Mouse (Mus musculus): Measurements from ENCODE around the gene Metrnl.
A peak's percentile ranks its signal among the peaks of the same experiment; 100 is the strongest.

The Metrnl gene

GRCm38 (mm10) chr11:121685491-121686001 lies 15.8 kb upstream of the Metrnl start:
- no peak for DNase-seq (ENCODE audit: low spot score in 2 of 2)

- no peak for DNase-seq (ENCODE audit: low spot score in 2 of 2)
Observed at GRCm38 (mm10) chr11:121686091-121686490, 15.3 kb upstream of the Metrnl start.

- no peak for DNase-seq (ENCODE audit: low spot score in 2 of 2)
Observed at GRCm38 (mm10) chr11:121686674-121687073, 14.7 kb upstream of the Metrnl start.

DNA sequence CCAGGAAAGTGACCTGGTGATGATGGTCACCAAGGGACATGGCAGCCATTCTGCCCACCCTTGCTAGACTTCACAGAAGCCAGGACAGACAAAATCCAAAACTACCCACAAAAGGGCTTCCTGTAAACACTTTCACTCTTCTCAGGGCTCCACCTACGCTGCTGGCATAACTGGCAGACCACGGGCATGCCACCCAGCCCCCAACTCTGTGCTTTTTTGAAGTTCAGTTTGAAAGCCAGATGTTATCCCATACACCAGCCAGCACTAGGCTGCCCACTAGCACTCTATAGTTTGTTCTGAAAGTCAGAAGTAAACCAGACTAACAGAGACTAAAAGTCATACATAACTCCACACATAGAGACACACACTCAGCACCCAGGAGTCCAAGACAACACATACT lies 13.3 kb upstream of the Metrnl start:
- no peak for DNase-seq (ENCODE audit: low spot score in 2 of 2)

GRCm38 (mm10) chr11:121695304-121696064 lies 5.9 kb upstream of the Metrnl start:
- DNase-seq (ENCODE audit: low spot score in 2 of 2) = no peak

GRCm38 (mm10) chr11:121697271-121697670 lies 4.1 kb upstream of the Metrnl start:
- no peak for DNase-seq (ENCODE audit: low spot score in 2 of 2)

- DNase-seq (ENCODE audit: low spot score in 2 of 2) = no peak
Observed at GRCm38 (mm10) chr11:121698381-121698955, 2.9 kb upstream of the Metrnl start.

DNA sequence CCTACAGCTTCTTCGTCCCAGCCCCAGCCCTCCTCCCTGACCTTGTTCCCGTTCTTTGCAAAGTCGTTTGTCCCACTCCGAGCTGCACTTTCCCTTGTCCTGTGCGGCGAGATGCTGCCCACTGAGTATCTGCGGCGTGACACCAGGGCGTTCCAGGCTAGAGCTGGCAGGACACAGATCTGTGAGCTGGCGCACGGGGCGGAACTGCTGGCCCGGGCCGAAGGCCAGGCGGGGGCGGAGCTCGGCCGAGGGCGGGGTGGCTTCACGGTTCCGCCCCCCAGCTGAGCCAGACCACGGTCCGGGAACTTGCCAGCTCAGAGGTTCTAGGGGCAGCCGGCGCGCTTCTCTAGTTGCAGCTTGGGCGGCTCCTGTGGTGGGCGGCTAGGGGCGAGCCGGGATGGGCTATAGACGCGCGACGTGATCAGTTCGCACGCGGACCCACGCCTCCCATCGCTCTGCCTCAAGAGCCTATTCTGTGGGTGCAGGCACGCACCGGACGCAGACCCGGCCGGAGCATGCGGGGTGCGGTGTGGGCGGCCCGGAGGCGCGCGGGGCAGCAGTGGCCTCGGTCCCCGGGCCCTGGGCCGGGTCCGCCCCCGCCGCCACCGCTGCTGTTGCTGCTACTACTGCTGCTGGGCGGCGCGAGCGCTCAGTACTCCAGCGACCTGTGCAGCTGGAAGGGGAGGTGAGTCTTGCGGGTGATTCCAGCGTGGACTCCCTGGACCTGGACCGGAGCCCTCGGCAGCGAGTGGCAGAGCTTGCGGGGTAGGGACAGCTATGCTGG lies 959 bp downstream of the Metrnl start:
- peak; percentile 62 to 82 for DNase-seq (ENCODE audit: low spot score in 2 of 2)

DNA sequence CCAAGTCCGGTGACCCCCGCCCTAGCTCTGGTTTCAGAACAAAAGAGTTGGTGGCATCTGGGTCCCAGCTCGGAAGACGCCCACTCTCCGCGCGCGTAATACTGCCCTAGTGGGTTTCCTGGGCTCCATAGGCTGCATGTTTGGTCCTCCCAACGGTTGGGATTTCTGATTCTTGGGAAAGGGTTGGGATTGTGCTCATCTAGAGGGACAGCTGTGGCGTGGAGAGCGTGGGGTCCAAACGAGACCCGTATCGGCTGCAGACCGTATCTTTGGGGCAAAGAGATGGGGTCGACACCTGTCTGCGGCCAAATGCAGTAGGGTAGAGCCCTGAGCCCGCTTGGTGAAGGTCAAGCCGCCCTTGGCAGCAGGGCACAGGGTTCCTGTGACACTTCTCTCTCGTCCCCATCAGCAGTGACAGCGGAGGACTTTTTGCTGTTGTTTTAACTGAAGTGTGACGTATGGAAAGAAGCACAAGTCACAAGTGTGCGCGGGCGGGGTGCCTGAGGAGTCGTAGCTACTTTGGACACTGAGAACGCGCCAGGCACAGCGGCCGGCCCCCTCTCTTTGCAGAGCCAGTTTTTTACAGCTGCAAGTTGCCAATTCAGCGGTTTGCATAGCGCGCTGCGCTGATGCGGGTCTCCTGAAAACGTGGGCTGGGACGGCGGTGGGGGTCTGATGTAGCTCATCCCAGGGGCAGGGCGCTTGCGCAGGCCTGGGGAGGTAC lies 1.7 kb downstream of the Metrnl start:
- DNase-seq (ENCODE audit: low spot score in 2 of 2) = peak in 1 of 2 experiments; percentile 53

DNA sequence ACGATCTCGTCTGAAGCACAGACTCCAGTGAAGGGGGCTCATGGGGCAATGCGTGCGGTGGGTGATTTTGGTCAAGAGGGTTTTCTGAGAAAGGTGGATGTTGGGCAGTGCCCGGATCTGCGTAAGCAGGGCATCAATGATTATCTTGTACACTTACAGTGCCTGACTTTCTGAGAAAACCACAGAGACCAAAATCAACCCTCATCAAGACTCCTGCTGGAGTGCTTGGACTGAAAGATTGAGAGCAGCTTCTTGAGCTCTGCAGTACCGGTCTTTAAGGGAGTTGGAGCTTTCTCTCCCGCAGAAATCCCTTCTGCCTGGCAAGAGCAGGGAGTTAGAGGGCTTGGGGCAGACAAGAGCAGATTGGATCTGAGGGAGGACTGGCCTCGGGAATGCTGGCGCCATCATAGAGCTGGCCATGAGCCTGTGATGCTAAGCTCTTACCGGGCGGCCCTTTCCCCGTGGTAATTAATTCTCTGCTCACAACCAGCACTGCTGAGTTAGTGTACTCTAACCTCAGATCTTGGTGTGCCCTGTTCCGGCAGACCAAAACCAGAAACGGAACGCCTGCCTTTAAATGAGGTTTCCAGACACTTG lies 2.4 kb downstream of the Metrnl start:
- DNase-seq (ENCODE audit: low spot score in 2 of 2) = no peak

DNA sequence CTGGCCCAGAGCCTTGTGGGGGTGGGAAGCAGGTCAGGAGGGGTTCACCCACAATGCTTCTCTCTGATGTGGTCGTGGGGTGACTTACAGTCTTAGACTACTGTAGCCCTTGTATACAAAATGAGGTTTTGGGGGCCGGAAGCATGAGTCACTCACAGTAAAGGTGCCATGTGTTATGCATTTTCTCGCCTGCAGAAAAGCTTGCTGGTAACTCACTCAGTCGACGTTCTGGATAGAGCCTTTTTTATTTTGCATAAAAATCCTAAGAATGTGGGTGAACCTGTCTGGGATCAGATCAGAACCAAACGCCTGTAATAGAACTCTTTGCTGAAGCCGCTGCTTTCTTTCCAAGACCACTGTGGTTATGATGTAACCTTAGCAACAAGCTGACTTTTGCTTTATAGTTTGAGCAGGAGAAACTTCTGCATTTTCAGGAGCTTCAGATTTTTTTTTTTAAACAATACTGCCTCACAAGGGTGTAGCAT lies 5.2 kb downstream of the Metrnl start:
- peak in 1 of 2 experiments; percentile 42 for DNase-seq (ENCODE audit: low spot score in 2 of 2)

- DNase-seq (ENCODE audit: low spot score in 2 of 2) = no peak
Observed at GRCm38 (mm10) chr11:121709278-121709677, 7.9 kb downstream of the Metrnl start.

- no peak for DNase-seq (ENCODE audit: low spot score in 2 of 2)
Observed at GRCm38 (mm10) chr11:121710245-121710644, 8.9 kb downstream of the Metrnl start.

- DNase-seq (ENCODE audit: low spot score in 2 of 2) = no peak
Observed at GRCm38 (mm10) chr11:121712987-121713386, 11.6 kb downstream of the Metrnl start.

DNA sequence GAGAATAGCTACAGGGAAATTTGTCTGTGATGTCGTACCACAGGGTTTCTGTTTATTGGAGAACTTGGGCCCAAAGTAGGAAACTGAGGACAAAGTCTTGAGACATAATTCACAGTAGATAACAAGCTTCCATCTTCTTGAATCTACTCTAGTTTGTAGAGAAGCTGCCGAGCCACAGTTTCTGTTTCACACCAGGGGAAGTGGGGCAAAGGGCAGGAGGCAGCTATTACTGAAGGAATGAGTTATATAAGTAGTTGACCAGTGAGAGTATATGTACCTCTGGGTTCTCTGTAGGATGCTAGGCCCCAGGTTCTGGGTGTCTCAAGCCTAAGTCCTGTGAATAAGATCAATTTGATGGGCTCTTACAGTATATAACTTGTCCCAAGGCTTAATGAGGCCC lies 12.2 kb downstream of the Metrnl start:
- DNase-seq (ENCODE audit: low spot score in 2 of 2) = no peak

DNA sequence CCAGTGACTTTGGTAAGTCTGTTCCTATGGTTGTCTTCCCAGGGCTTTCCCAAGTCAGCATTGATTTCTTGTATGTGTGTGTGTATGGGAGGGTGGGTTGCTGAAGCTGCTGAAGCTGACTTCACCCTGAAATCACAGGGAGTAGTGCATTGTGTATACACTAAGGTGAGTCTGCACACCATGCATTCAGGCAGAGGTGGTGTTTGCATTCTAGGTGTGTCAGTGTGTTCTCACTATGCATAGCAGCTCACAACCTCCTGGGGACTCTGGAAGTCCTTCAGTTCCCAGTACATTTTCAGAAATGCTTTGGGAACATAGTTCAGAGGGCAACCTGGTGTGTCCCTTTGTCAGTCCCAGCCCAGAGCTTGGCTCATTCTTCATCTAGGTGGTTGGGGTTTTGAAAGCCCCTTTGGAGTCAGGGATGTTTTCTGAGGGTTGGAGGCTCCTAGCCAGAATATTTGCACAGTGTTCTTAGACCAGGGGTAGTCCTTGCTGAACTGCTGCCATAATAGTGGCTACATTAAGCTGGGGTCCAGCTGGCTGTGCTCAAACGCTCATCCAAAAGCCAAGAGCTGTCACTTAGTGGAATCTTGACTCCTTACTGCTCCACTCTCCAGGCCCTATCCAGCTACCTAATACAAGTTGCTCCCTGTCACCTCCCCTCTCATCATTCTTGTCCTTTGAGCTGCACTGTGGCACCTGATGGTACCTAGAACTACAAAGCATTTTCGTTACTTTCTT lies 13.6 kb downstream of the Metrnl start:
- no peak for DNase-seq (ENCODE audit: low spot score in 2 of 2)

- no peak for DNase-seq (ENCODE audit: low spot score in 2 of 2)
Observed at GRCm38 (mm10) chr11:121717724-121718123, 16.4 kb downstream of the Metrnl start.

GRCm38 (mm10) chr11:121720752-121721151 lies 19.4 kb downstream of the Metrnl start:
- DNase-seq (ENCODE audit: low spot score in 2 of 2) = no peak

- no peak for DNase-seq (ENCODE audit: low spot score in 2 of 2)
Observed at GRCm38 (mm10) chr11:121722434-121722833, 21.1 kb downstream of the Metrnl start.

DNA sequence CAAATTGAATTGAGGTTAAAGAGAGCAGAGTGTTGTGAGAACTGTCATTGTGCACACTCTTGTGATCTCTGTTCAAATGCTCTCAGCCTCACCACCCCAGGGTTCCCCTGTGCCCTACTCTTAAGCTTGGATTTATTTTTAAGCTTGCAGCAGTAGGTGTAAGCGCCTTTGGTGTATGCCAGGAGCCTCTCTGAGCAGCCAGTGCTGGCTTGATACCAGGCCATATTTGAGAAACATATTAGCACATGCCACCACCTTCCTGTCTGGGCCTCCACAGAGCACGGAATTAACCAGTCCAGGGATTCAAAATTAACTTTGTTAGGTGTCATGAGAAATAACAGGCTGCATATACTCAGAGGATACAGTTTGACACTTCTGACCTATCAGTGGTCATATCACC lies 25.3 kb downstream of the Metrnl start:
- DNase-seq (ENCODE audit: low spot score in 2 of 2) = no peak

DNA sequence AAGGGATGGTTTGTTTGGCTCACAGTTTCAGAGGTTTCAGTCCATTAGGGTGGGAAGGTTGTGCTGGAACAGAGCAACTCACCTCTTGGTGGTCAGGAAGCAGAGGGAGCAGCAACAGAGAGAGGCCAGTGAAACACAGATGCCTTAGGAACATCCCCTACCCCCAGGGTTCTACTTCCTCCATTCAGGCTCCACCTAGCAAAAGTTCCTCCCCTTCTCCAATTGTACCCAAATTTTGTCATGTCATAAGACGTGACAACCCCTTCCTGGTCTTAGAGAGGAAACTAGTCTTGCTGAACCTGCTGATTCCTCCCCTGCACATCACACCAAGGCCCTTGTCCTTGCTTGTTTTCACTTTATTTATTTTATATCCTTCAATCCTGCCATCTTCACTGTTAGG lies 32.8 kb downstream of the Metrnl start:
- no peak for DNase-seq (ENCODE audit: low spot score in 2 of 2)
